Mouse (Mus musculus) kidney, postnatal 36 days (tissue): Measurements from ENCODE around the gene Tmem179b.
"Not testable (repeated sequence)": the region's sequence is repeated elsewhere in the genome, so short reads cannot be mapped to it uniquely, and the experiment has no call there.

Experiments used
- DNase-seq, 2 experiments: peaks; one replicate each; pipeline ENCODE4 v3.0.0; 2021 to 2022; ENCODE audit warnings: mixed read lengths in 2 of 2

The Tmem179b gene

DNA sequence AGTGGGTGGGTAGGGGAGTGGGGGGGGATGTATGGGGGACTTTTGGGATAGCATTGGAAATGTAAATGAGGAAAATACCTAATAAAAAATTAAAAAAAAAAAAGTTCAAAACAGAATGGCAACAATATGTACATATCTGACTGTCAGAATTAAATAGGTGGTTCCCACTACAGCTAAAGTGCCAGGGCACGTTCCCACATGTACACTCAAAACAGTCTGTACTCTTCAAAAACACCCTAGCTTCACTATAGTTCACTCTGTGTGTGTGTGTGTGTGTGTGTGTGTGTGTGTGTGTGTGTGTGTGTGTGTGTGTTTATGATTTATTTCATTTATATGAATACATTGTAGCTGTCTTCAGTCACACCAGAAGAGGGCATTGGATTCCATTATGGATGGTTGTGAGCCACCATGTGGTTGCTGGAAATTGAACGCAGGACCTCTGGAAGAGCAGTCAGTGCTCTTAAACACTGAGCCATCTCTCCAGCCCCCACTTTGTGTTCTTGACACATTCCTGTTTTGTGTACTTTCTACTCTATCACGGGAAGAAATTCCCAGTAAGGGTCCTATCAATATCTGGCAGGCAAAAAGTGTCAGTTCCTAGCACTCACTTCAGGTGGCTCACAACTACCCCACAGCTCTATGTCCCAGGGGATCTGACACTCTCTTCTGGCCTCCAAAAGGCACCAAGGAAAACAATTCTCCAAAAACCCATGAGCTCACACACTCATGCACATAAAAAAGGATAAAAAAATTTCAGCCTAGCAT lies 45.8 kb downstream of the Tmem179b start:
- not testable (repeated sequence) for DNase-seq

DNA sequence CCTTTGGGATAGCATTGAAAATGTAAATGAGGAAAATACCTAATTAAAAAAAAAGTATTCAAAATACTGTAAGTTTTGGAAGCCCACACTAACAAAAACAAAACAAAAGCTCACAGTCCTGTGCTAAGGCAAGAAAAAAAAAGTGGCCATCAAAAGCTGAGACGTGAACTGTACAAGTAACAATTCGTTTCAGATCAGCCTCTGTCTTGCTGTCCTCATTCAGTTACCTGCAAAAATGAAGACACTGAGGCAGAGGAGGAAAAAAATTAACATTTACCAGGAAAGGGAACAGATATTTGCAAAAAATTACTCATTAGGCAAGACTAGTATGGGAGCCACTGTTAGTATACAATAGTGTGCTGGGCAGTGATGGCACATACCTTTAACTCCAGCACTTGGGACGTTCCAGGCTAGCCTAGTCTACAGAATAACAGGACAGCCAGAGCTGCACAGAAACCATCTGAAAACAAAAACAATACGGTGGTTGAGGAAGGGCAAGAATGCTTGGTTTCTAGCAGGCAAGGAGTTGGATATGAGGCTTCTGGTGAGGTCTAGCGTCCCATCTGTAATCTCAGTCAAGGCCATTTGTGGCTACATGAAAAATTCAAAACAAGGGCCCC lies 46.7 kb downstream of the Tmem179b start:
- DNase-seq: no peak

GRCm38 (mm10) chr19:8726609-8727390 lies 47.5 kb downstream of the Tmem179b start:
- no peak for DNase-seq

- no peak for DNase-seq
Observed at GRCm38 (mm10) chr19:8725081-8725613, 49.1 kb downstream of the Tmem179b start.

DNA sequence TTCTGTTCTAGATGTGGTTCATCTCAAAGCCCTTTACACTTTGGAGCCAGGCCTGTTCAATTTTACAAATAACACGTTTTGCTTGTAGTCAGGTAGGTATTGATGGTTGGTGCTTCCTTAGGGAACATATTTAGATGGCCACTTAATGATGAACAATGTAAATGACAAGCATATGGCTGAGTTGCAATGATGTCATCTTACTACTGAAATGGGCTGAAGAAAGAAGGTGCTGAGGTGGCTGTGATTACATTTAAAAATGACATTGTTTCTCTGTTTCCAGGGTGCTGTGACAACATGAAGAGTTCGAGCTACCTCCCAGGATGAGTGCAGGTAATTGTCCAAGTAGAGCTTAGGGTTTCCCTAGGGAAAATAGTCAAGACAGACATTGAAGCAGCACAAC lies 49.9 kb downstream of the Tmem179b start:
- no peak for DNase-seq

- DNase-seq: no peak
Observed at GRCm38 (mm10) chr19:8723574-8724346, 50.5 kb downstream of the Tmem179b start.

- peak; percentile 95 to 98 for DNase-seq
Observed at GRCm38 (mm10) chr19:8722907-8723573, 51.2 kb downstream of the Tmem179b start, which contains the start of gene Slc3a2. TSS of gene Slc3a2 (minus strand) at chr19:8723369.

DNA sequence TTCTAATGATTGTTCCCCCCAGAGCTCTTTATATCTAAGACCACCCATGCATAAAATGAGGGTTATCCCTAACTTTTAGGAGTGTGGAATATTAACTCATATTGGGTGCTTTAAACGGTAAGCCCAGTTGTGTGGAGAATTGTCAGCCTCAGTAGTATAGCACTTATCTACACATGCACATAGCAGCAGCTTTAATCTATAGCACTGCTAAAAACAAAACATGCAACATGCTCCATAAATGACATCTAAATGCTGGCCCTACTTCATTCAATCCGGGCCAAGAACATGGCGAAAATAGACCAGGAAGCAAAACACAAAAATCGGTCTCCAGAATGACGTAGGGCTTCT lies 51.7 kb downstream of the Tmem179b start:
- no peak for DNase-seq
